In genomic region chr1:121252056-121252455, GRCm38 (mm10) we compare ENCODE assay signal across 18 mouse cellular contexts.
"Had no signal": no experiment of that assay in that cellular context is flagged by ENCODE, and none has a peak within 500 bp of the region (broad histone marks: within the 10 kb centered on the region; RNA-seq: fewer than 3 reads in every experiment).

No protein-coding gene starts in this region.

- H3K27ac ChIP-seq: midbrain, embryonic 10.5 days; midbrain, embryonic 12.5 days; neural tube, embryonic 13.5 days; neural tube, embryonic 15.5 days; stomach, embryonic 15.5 days; stomach, postnatal 0 days had no signal

- H3K9ac ChIP-seq: lung, embryonic 14.5 days; midbrain, embryonic 12.5 days; neural tube, embryonic 13.5 days; neural tube, embryonic 15.5 days; stomach, embryonic 15.5 days had no signal

- H3K4me3 ChIP-seq: midbrain, embryonic 10.5 days; midbrain, embryonic 12.5 days; myocyte; neural tube, embryonic 13.5 days; neural tube, embryonic 15.5 days; stomach, embryonic 15.5 days had no signal

- ATAC-seq: midbrain, embryonic 16.5 days had no signal

- H3K4me2 ChIP-seq: lung, embryonic 14.5 days; midbrain, embryonic 12.5 days; neural tube, embryonic 13.5 days; neural tube, embryonic 15.5 days; stomach, embryonic 15.5 days had no signal

- H3K36me3 ChIP-seq: midbrain, embryonic 10.5 days; midbrain, embryonic 12.5 days; neural tube, embryonic 13.5 days; neural tube, embryonic 15.5 days; stomach, embryonic 15.5 days had no signal

- H3K4me1 ChIP-seq: midbrain, embryonic 10.5 days; midbrain, embryonic 12.5 days; neural tube, embryonic 13.5 days; neural tube, embryonic 15.5 days; stomach, embryonic 15.5 days had no signal

- DNase-seq: lung, adult 18-20 months; lung, embryonic 14.5 days; lung, postnatal 10 days; lung, postnatal 4 days; midbrain, embryonic 14.5 days; retina, postnatal 1 day; right cerebral cortex, adult 18-20 months; right cerebral cortex, postnatal 25 days; thymus, postnatal 14 days; thymus, postnatal 36 days had no signal

- H3K27me3 ChIP-seq: midbrain, embryonic 12.5 days; neural tube, embryonic 13.5 days; neural tube, embryonic 15.5 days; stomach, embryonic 15.5 days had no signal

- H3K9me3 ChIP-seq: midbrain, embryonic 10.5 days; midbrain, embryonic 12.5 days; neural tube, embryonic 13.5 days; neural tube, embryonic 15.5 days; stomach, embryonic 15.5 days had no signal
